Mouse (Mus musculus) adrenal gland, postnatal 25 days (tissue): ENCODE measurements around the gene Fam234b. TPM values are rescaled to one million over a fixed set of nuclear protein-coding genes. Genes with fewer than 3 reads are reported as not detected.

Experiments used
- DNase-seq: peaks from one replicate; pipeline ENCODE4 v3.0.0; 2021; ENCODE audit warnings: mixed read lengths
- total RNA-seq: library from RNA; stranded (reverse); gene quantifications from 2 replicates; pipeline ENCODE4 v1.2.3, GENCODE M21; 2021

Gene Fam234b
- total RNA-seq, 1 experiment from 2014 or later, result 32.1 TPM

DNA sequence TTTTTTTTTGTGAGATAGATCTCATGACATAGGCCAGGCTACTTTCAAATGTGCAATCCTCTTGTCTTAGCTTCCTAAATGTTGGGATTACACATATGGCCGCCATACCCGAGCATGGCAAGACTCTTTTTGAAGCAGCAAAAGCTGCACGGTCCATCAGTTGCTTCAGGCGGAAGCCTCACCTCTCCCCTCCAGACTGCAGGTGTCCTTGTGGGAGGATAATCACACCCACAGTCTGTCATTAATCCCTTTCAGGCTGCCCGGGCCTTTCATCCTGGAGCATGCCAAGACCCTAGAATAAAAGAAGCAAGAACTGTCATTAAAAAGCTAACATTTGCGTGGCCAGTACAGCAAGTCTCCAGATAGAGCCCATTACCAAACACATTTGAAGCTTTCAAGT, 71.8 kb downstream of the Fam234b start:
- DNase-seq, result no peak

DNA sequence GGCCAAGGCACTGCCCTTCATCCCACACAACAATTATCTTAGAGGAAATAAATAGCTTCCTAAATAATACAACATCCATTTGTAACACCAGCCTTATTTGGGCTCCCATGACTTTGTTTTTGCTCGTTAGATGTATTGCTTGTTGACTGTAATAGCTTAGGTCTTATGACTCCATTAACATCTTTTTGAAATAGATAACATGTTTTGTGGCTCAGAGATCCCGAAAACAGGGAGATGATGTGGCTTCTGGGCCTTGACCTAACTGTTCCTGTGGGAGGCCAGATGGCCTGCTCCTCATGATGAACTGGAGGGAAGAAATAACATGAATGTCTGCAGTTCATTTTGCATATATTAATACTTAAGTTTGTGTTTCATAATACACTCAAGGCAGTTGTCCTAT, 74.0 kb downstream of the Fam234b start:
- DNase-seq, result no peak

DNA sequence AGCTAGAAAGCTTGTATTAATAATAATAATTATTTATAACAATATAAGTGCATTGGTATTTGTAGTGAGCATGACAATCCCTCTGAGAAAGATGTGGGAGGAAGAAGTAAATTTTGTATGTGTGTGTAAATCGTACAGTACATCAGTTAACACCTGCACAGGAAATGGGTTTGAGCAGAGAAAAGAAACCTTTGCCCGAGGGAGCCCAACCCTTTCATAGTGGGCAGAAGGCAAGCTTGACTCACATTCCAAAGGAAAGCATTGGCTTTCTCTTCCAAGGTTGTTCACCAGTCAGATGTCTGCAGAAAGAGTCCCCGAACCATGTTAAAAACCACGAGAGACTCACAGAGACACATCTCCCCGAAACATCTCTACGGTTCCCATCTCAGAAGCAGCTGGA, 75.3 kb downstream of the Fam234b start:
- DNase-seq, result no peak

DNA sequence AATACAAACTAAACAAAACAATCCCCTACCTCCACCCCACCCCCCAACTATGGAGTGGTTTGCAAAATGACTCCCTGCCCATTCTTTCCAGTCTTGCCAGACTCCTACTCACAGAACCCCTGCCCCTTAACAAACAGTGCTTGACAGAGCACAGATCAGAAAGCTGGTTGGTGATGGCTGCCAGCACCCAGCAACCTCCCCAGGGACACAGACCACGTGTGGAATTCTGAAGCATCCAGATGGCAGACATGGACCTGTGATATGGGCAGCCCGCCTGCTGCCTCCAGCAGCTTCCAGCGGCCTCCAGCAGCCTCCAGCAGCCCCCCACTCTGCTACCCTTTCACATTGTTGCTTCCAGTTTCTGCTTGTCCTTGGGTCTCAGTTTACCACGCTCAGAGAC, 77.5 kb downstream of the Fam234b start:
- no peak for DNase-seq

DNA sequence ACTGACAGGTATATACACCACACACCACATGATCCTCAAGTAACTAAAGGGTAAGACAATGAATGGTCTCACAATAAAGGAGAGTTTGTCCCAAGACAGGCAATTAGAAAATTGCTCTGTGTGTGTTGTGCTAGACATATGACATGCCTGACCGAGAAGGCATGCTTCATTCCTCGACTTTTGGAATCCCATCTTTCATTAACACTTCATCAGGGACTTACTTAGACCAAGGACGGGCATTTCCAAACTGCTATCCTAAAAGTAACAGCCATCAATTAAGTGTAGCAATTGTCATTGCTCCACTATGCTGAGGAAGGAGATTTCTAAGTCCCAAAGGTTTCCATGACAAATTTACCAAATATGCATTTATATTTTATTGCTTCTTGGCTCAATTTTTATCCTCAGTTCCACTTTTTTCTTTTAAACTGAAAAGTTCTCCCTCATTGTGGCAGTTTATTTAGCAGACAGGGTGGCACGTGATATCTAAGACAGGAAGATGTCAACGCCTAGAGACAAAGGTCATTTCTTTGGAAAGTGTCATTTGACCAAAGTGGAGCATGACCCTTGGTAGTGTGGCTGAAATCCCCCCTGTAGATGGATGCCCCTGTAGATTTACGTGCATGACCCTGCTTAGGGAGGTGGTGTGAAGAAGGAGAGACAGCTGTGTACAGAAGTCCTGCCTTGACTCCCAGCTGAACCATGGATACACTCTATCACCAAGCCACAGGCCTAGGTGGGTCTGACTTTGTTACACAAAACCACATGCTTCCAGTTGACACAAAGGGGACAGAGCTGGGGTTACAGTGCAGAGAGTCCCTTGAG, 78.9 kb downstream of the Fam234b start:
- no peak for DNase-seq

DNA sequence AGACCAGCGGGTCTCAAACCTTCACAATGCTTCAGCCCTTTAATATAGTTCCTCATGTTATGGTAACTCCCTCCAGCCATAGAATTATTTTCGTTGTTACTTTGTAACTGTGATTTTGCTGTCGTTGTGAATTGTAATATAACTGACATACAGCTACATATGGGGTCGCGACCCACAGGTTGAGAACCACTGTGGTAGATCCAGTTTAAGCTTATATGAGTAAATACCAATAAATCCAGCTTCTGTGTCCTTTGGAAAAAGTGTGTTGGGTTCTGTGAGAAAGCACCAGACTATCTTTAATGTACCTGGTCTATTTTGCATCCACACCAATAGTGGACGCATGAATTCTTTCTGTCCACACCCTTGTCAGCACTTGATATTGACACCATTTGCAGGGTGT, 80.5 kb downstream of the Fam234b start:
- no peak for DNase-seq

DNA sequence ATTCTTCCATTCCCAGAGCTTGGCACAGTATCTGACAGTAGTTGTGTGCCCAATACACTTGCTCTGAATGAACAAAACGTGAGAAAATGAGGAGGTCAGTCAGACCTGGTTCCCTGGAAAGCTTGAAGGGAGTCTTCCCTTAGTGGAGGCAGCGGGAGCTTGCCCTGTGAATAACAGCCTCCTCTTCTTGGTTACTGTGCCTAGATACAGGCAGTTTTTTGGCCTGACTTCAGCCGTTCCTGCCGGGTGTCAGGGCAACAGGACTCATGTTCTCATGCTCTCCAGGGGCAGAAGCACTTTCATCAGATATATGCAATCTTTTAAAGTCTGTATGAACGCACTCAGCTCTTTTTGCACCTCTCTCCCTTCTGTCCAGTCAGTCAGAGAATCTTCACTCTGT, 81.5 kb downstream of the Fam234b start:
- DNase-seq, result no peak

DNA sequence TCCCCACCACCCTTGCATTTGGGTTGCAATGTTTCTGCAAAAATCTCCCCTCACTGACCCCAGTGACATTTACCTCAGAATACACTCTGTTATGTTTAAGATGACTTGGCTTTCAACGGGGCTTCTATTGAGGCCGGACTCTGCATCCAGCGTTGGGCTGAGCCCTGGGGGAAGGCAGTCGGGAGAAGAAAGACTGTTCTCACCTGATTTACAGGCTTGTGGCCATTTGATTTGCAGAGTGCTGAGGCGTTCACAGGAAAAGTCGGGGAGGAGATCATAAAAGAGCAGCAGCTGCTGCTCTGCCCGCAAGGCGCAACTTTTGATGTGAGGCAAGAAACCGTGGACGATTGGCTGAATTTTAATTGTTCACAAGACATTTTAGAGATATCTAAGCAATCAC, 82.1 kb downstream of the Fam234b start:
- DNase-seq, result no peak

DNA sequence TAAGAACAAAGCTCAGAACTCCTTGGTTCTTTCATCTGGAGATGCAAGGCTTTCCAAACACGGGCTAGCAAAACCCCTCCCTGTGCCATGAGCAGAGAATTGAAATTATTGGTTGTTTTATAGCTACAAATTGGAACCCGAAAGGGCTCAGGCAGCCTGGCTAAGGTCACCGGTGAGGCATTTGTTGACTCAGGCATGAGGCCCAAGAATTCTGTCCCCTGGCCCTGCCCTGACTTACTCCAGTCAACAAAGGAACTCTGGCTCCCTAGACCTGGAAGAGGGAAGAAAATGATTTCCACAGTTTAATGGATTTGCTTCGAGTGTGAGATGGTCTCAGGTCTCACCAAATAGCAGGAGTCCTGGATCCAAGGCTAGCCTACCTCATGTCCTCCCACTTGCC, 94.6 kb downstream of the Fam234b start:
- no peak for DNase-seq

DNA sequence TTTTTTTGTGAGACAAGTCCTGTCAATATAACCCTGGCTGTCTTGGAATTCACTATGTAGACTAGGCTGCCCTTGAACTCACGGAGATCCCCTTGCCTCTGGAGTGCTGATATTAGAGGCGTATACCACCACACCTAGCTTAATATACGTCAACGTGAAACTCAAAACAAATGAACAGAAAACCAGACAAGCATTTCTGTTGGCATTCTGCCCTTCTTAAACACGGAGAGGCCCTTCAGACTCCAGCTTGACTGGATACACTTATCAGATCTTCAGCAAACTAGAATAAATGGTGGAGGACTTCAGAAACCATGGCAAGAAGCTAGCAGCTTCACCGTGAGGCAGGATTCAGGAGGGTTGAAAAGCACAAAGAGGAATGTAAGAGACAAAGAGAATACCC, 96.4 kb downstream of the Fam234b start:
- DNase-seq, result no peak

Other genes with a start within 250 kb of the Fam234b start
- 3.6 and 4.8 TPM in 2 replicates for gene Apold1, start 216.3 kb upstream of the Fam234b start, total RNA-seq
- 62.2 and 75.9 TPM in 2 replicates for gene Ddx47, start 186.4 kb upstream of the Fam234b start, total RNA-seq
- gene Gprc5a, start 132.3 kb upstream of the Fam234b start, total RNA-seq, result 0.33 and 0.71 TPM in 2 replicates
- not detected in 2 replicates for gene Gprc5d, start 79.7 kb upstream of the Fam234b start, total RNA-seq
- gene Hebp1, start within 50 bp of the Fam234b start, total RNA-seq, result 16.4 and 23.9 TPM in 2 replicates
- gene Gsg1, start 56.4 kb downstream of the Fam234b start, total RNA-seq, result not detected in 2 replicates
- not detected in 2 replicates for gene Pbp2, start 112.4 kb downstream of the Fam234b start, total RNA-seq
- gene Emp1, start 164.6 kb downstream of the Fam234b start, total RNA-seq, result 29.8 and 31.3 TPM in 2 replicates